Mouse (Mus musculus) thymus, adult 2 months (tissue): Measurements from ENCODE around the gene Ifit3b. TPM values are rescaled to one million over a fixed set of nuclear protein-coding genes. Genes with fewer than 3 reads are reported as not detected.
"Not testable (repeated sequence)": the region's sequence is repeated elsewhere in the genome, so short reads cannot be mapped to it uniquely, and the experiment has no call there.

ENCODE experiments used
- DNase-seq: peaks from one replicate; pipeline ENCODE4 v3.0.0; 2021
- H3K27ac ChIP-seq: fragments of 200-500 bp; 2 replicates; pipeline ENCODE4 v1.5.1; 2012; ENCODE audit warnings: low read length, control low read depth; ENCODE audit not compliant: control insufficient read depth, insufficient read depth
- H3K27me3 ChIP-seq: fragments of 200-500 bp; 2 replicates; pipeline ENCODE4 v1.6.1; 2012; ENCODE audit warnings: mild to moderate bottlenecking, low read length, moderate library complexity, mixed read lengths; ENCODE audit not compliant: control insufficient read depth, insufficient read depth
- H3K36me3 ChIP-seq: fragments of 200-500 bp; 2 replicates; pipeline ENCODE4 v1.6.1; 2012; ENCODE audit warnings: mild to moderate bottlenecking, low read length, moderate library complexity; ENCODE audit not compliant: control insufficient read depth, insufficient read depth
- H3K4me1 ChIP-seq: fragments of 200-500 bp; replicated peaks from 2 replicates; pipeline ENCODE4 v1.6.1; 2012; ENCODE audit warnings: low read length; ENCODE audit not compliant: control insufficient read depth, insufficient read depth
- H3K4me3 ChIP-seq: fragments of 200-500 bp; 2 replicates; pipeline ENCODE4 v1.5.1; 2012; ENCODE audit warnings: mild to moderate bottlenecking, low read length, control low read depth, moderate library complexity; ENCODE audit not compliant: control insufficient read depth, insufficient read depth
- CTCF ChIP-seq: fragments of 200-500 bp; IDR thresholded peaks from 2 replicates; pipeline ENCODE4 v1.5.1; 2012; ENCODE audit warnings: mild to moderate bottlenecking, control low read depth, low read length, moderate library complexity, borderline replicate concordance; ENCODE audit not compliant: control insufficient read depth, poor library complexity, insufficient read depth; ENCODE audit errors: extremely low read depth
- POLR2A ChIP-seq: fragments of 200-500 bp; IDR thresholded peaks from 2 replicates; pipeline ENCODE4 v1.6.1; 2012; ENCODE audit warnings: mild to moderate bottlenecking, low read length, control low read depth, moderate library complexity; ENCODE audit not compliant: control insufficient read depth, poor library complexity, insufficient read depth; ENCODE audit errors: extremely low read depth
- WGBS: fragments of 180-500 bp; shearing (Covaris S2); methylation state at CpG from one replicate; pipeline ENCODE4 v1.1.7; 2018; 5-methylcytosine and 5-hydroxymethylcytosine counted together
- polyA plus RNA-seq: library from polyadenylated mRNA; depleted of rRNA; stranded (reverse); fragments of >200 nt; gene quantifications from 2 replicates; pipeline ENCODE4 v1.2.3, GENCODE M21; 2012

Ifit3b gene
- polyA plus RNA-seq, 1 experiment, result 2.3 TPM

DNA sequence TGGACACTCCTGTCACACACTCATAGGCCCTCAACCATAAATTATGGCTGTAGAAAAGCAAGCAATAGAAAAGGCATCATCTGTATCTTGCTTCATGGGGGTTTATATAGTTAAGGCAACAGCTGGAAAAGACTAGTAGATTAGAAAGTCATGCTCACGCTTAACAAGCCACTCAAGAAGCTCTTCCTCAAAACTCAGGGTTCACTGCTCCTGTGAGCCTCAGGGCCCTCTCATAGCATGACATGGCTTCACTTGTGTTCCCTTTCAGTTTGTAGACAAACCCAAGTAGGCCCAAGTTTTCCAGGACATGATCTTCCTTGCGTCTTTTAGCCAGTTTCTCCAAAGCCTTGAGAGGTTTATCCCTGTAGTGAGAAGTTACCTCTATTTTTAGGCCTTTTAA, 14.3 kb upstream of the Ifit3b start:
- WGBS, result 97% methylated on average over 2 of the region's 2 CpGs
- H3K36me3 ChIP-seq, result no peaks in the 10 kb centered on the region
- TF ChIP-seq CTCF, result no peak
- TF ChIP-seq POLR2A, result no peak
- no peak for DNase-seq
- H3K27me3 ChIP-seq, result no peaks in the 10 kb centered on the region
- H3K4me3 ChIP-seq, result no peak overlapping the region
- H3K4me1 ChIP-seq, result peaks cover 4% of the 10 kb centered on the region
- no peak overlapping the region for H3K27ac ChIP-seq

DNA sequence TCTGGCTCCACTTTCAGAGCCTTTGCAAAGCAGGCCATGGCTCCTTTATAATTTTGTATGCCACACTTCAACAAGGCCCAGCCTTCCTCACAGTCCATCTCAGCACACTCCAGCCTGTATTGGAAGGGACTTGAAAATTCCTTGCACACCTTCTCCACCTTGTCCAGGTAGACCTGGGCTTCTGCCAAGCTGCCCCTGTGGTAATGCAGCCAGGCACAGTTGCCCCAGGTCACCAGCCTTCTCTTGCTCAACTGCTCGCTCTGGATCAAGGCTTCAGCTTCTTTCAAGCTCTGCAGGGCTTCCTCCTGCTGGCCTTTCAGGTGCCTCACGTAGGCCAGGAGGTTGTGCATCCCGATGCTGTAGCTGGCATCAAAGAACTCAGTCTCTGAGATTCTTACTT, 13.2 kb upstream of the Ifit3b start:
- H3K27ac ChIP-seq, H3K4me1 ChIP-seq, H3K36me3 ChIP-seq, H3K4me3 ChIP-seq, DNase-seq, H3K27me3 ChIP-seq: not testable (repeated sequence)
- WGBS, result 91% methylated on average over 3 of the region's 3 CpGs

DNA sequence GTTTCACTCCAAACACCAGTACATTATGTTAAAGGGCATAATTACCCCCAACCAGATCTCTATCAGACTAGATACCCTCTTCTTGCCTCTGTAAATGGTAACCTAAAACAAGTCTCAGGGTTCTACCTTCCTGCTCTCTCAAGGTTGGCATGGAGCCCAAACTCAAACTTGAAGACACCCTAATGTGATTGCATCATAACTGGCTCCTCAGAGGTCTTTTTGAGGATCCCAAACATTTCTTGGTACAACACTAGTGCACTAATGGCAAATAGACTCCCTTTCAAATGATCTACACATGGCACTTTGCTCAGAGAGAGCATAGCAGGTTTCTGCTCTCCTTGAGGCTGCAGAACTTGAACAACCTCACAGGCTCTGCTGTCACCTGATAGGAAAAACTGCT, 11.0 kb upstream of the Ifit3b start:
- TF ChIP-seq POLR2A, result no peak
- TF ChIP-seq CTCF, result no peak
- peaks cover 6% of the 10 kb centered on the region for H3K4me1 ChIP-seq
- no peak overlapping the region for H3K27ac ChIP-seq

DNA sequence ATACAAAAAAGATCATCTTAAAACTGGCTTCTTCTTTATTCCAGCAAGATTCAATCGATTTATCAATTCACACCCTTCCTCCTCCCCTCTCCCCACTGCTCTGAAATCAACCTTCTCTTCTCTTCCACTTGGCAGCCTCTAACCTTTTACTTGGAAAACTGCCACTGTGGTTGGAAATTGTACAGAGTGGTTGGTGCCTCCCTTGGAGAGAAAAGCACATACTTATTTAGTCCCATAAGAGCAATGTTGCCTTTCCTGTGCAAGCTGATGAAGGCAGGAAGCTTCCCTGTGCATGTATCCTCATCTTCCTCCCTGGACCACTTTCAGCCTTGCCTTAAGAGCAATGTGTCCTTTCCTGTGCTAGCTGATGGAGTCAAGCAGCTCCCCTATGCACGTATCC, 9.4 kb upstream of the Ifit3b start:
- Histone ChIP-seq H3K36me3 (no peaks in the 10 kb centered on the region), H3K27me3 (no peaks in the 10 kb centered on the region), H3K4me1 (peaks cover 9% of the 10 kb centered on the region), H3K4me3 (no peak overlapping the region), H3K27ac (no peak overlapping the region)
- 87% methylated on average over 2 of the region's 2 CpGs for WGBS
- TF ChIP-seq CTCF (no peak), POLR2A (no peak)
- no peak for DNase-seq

More for the DNA sequence above, 11.0 kb upstream of the Ifit3b start:
- no peak for DNase-seq
- H3K27me3 ChIP-seq, result no peaks in the 10 kb centered on the region
- no peaks in the 10 kb centered on the region for H3K36me3 ChIP-seq
- H3K4me3 ChIP-seq, result no peak overlapping the region

DNA sequence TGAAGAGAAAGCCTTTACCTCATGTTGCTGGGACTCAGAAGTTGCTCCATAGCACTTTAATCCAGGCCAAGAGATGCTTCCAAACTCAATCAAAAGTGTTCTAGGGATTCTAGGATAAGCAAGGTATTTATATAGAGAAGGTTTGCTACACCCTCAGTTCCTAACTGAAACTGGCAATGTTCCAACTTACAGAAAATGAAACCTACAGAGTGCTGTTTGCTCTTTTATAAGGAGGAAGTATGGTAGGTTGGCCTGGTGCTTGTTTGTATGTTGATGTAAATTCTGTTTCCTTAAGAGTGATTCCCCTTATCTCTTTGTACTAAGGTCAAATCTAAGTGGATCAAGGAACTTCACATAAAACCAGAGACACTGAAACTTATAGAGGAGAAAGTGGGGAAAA, 8.5 kb upstream of the Ifit3b start:
- DNase-seq, H3K27ac ChIP-seq, H3K36me3 ChIP-seq, H3K27me3 ChIP-seq, H3K4me3 ChIP-seq, H3K4me1 ChIP-seq: not testable (repeated sequence)

DNA sequence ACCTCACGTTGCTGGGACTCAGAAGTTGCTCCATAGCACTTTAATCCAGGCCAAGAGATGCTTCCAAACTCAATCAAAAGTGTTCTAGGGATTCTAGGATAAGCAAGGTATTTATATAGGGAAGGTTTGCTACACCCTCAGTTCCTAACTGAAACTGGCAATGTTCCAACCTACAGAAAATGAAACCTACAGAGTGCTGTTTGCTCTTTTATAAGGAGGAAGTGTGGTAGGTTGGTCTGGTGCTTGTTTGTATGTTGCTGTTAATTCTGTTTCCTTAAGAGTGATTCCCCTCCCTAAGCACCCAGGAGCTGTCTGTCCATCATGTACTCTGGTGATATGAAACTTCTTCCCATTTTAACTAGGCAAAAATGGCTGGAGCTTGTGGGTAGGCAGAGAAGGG, 5.9 kb upstream of the Ifit3b start, which contains the start of gene Ifit1bl1:
TSS of gene Ifit1bl1 (minus strand) at position 69 of the 400 bp plus-strand sequence.
- H3K36me3 ChIP-seq, DNase-seq, H3K4me3 ChIP-seq, H3K27me3 ChIP-seq, H3K4me1 ChIP-seq: not testable (repeated sequence)
- 0 out of 2 replicates have a peak within 1 kb of the TSS, but pooled peaks have one; percentile 23 for H3K27ac ChIP-seq
- WGBS, result 81% methylated on average over 1 of the region's 1 CpGs

DNA sequence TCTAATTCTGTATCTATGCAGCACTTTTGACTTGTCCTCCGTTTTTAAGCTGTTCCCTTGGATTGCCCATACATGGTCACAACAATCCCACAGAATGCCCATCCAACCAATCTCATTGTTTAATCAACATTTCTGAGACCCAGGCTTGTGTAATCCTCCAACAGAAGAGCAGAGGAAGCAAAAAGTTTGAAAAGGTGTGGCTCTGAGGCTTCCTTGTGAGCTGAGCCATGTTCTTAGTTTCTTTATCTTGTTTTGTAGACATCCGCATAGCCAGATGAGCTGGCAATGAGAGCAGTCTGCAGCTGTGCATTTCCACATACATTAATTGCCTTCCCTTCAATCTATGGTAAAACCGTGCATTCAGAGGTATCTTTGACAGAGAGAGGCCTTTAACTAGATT, 2.3 kb upstream of the Ifit3b start:
- Histone ChIP-seq H3K36me3 (no peaks in the 10 kb centered on the region), H3K4me3 (no peak overlapping the region), H3K27me3 (no peaks in the 10 kb centered on the region), H3K27ac (no peak overlapping the region), H3K4me1 (peaks cover 3% of the 10 kb centered on the region)
- WGBS, result 97% methylated on average over 3 of the region's 3 CpGs
- no peak for TF ChIP-seq POLR2A
- no peak for TF ChIP-seq CTCF
- no peak for DNase-seq

DNA sequence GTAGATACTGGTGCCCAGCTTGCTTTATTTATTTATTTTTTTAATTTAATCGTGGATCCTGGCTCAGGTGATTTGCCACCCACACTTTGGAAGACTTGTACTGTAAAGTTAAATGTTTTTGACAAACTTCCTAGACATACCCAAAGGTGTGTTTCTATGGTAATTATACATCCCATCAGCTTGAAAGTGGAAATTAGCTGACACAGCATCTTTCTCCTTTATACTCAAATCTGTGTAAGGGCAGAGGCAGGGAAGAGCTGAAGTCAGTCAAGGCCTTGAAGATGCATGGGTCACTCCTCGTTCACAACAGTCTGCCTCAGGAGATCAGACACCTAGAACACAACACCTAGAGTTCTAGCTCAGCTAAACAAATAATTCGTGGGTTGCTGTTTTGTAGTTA, 2.3 kb downstream of the Ifit3b start:
- not testable (repeated sequence) for H3K4me3 ChIP-seq, DNase-seq, H3K27ac ChIP-seq, H3K36me3 ChIP-seq, H3K27me3 ChIP-seq, H3K4me1 ChIP-seq
- 84% methylated on average over 3 of the region's 3 CpGs for WGBS

DNA sequence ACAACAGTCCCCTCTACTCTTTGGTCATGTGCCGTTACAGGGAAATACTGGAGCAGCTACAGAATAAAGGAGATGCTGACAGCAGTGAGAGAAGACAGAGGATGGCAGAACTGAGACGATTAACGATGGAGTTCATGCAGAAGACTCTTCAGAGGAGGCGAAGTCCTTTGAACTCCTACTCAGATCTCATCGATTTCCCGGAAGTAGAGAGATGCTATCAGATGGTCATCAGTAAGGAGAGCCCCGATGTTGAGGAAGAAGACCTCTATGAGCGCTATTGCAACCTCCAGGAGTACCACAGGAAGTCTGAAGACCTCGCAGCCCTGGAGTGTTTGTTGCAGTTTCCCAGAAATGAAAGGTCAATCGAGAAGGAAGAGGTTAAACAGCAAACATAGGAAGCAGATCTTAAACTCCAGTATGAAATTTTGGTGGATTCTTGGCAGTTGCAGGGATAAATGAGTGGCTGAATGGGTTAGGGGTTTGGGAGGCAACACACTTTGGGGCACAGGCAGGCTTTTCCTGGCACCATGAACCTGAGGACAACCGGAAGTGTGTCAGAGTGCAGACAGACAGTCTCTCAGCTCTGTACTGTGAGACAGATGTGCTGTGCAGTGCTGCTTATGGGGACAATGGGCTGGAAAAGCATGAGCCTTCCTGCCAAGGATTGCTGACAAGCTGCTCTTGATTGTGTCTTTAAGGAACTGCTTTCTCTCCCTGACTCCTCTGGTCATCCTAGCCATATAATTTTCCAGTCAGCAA, 4.7 kb downstream of the Ifit3b start:
- DNase-seq, H3K36me3 ChIP-seq, H3K4me1 ChIP-seq, H3K27me3 ChIP-seq, H3K4me3 ChIP-seq, H3K27ac ChIP-seq: not testable (repeated sequence)
- 79% methylated on average over 6 of the region's 11 CpGs for WGBS
